Mouse (Mus musculus) neural tube, embryonic 14.5 days (tissue): ENCODE measurements at regions not wholly inside any gene's neighbourhood (a gene's known extent, or its start where the extent isn't known, plus 50 kb on each side); places are given as distances from the start of the nearest gene placed in this dataset.

ENCODE experiments used
- ATAC-seq: fragments of 200-750 bp; cut with Nextera tagmentation; 2 replicates; pipeline ENCODE4 v1.8.0; 2017; ENCODE audit warnings: low read depth, mild to moderate bottlenecking, moderate TSS enrichment, moderate library complexity
- H3K27ac ChIP-seq: fragments of 300-500 bp; sonication (generic); 2 replicates; pipeline ENCODE4 v1.5.1; 2014; ENCODE audit warnings: low read depth, mild to moderate bottlenecking, control low read depth, low read length, moderate library complexity, mixed read lengths
- H3K27me3 ChIP-seq: fragments of 300-500 bp; sonication (generic); 2 replicates; pipeline ENCODE4 v1.6.1; 2014; ENCODE audit warnings: low read length; ENCODE audit not compliant: control insufficient read depth, insufficient read depth
- H3K36me3 ChIP-seq: fragments of 300-500 bp; sonication (generic); 2 replicates; pipeline ENCODE4 v1.6.1; 2014; ENCODE audit warnings: low read length, mixed read lengths; ENCODE audit not compliant: control insufficient read depth, insufficient read depth
- H3K4me1 ChIP-seq: fragments of 300-500 bp; sonication (generic); 2 replicates; pipeline ENCODE4 v1.6.1; 2014; ENCODE audit warnings: low read length; ENCODE audit not compliant: control insufficient read depth, insufficient read depth
- H3K4me2 ChIP-seq: fragments of 300-500 bp; sonication (generic); 2 replicates; pipeline ENCODE4 v1.6.1; 2014; ENCODE audit warnings: mild to moderate bottlenecking, low read depth, low read length, control low read depth
- H3K4me3 ChIP-seq: fragments of 300-500 bp; sonication (generic); 2 replicates; pipeline ENCODE4 v1.5.1; 2014; ENCODE audit warnings: low read depth, low read length, control low read depth, mixed read lengths
- H3K9ac ChIP-seq: fragments of 300-500 bp; sonication (generic); replicated peaks from 2 replicates; pipeline ENCODE4 v1.6.1; 2014; ENCODE audit warnings: low read depth, mild to moderate bottlenecking, control low read depth, low read length, mixed read lengths
- H3K9me3 ChIP-seq: fragments of 300-500 bp; sonication (generic); 2 replicates; pipeline ENCODE4 v1.6.1; 2016; ENCODE audit warnings: low read length; ENCODE audit not compliant: control insufficient read depth
- WGBS: fragments of 180-500 bp; shearing (Covaris S2); extraction: QIAGEN DNeasy Blood & Tissue Kit; methylation state at CpG from one replicate; pipeline ENCODE4 v1.1.7; 2014; 5-methylcytosine and 5-hydroxymethylcytosine counted together

- H3K4me2 ChIP-seq, result no peak overlapping the region
- H3K9me3 ChIP-seq, result no peaks in the 10 kb centered on the region
- WGBS, result 90% methylated on average over 5 of the region's 5 CpGs
- H3K4me1 ChIP-seq, result peaks cover 5% of the 10 kb centered on the region; the same call in 1 of the 2 replicates
- ATAC-seq, result no peak
- H3K36me3 ChIP-seq, result no peaks in the 10 kb centered on the region
- no peak overlapping the region for H3K27ac ChIP-seq
- no peaks in the 10 kb centered on the region for H3K27me3 ChIP-seq
- no peak overlapping the region for H3K9ac ChIP-seq
- H3K4me3 ChIP-seq, result no peak overlapping the region
Measured at GRCm38 (mm10) chr3:147445066-147445844, 593.1 kb downstream of the Ttll7 start.

GRCm38 (mm10) chr3:147445884-147446283, 593.7 kb downstream of the Ttll7 start:
- Histone ChIP-seq H3K36me3 (no peaks in the 10 kb centered on the region), H3K4me3 (no peak overlapping the region), H3K27me3 (no peaks in the 10 kb centered on the region), H3K27ac (no peak overlapping the region), H3K9ac (no peak overlapping the region), H3K4me1 (peaks cover 5% of the 10 kb centered on the region; the same call in 1 of the 2 replicates), H3K4me2 (no peak overlapping the region), H3K9me3 (no peaks in the 10 kb centered on the region)
- ATAC-seq, result no peak
- WGBS, result 87% methylated on average over 8 of the region's 8 CpGs

- Histone ChIP-seq H3K9ac (no peak overlapping the region), H3K4me2 (no peak overlapping the region), H3K4me3 (no peak overlapping the region), H3K9me3 (no peaks in the 10 kb centered on the region), H3K27ac (no peak overlapping the region), H3K27me3 (no peaks in the 10 kb centered on the region), H3K36me3 (no peaks in the 10 kb centered on the region), H3K4me1 (no peaks in the 10 kb centered on the region)
- no peak for ATAC-seq
- WGBS, result 51% methylated on average over 4 of the region's 4 CpGs
Measured at GRCm38 (mm10) chr3:147452176-147452575, 600.0 kb downstream of the Ttll7 start.

- no peak overlapping the region for H3K27ac ChIP-seq
- no peaks in the 10 kb centered on the region for H3K9me3 ChIP-seq
- ATAC-seq, result no peak
- WGBS, result 68% methylated on average over 3 of the region's 3 CpGs
- H3K9ac ChIP-seq, result no peak overlapping the region
- H3K27me3 ChIP-seq, result no peaks in the 10 kb centered on the region
- H3K4me1 ChIP-seq, result no peaks in the 10 kb centered on the region
- no peak overlapping the region for H3K4me3 ChIP-seq
- H3K4me2 ChIP-seq, result no peak overlapping the region
- no peaks in the 10 kb centered on the region for H3K36me3 ChIP-seq
Measured at GRCm38 (mm10) chr3:147455383-147455782, 603.2 kb downstream of the Ttll7 start.

- 75% methylated on average over 4 of the region's 4 CpGs for WGBS
- H3K4me3 ChIP-seq, result no peak overlapping the region
- no peak overlapping the region for H3K4me2 ChIP-seq
- no peak for ATAC-seq
- H3K9ac ChIP-seq, result no peak overlapping the region
- H3K27me3 ChIP-seq, result no peaks in the 10 kb centered on the region
- H3K9me3 ChIP-seq, result no peaks in the 10 kb centered on the region
- H3K27ac ChIP-seq, result no peak overlapping the region
- no peaks in the 10 kb centered on the region for H3K36me3 ChIP-seq
- no peaks in the 10 kb centered on the region for H3K4me1 ChIP-seq
Measured at GRCm38 (mm10) chr3:147456294-147456693, 604.1 kb downstream of the Ttll7 start.

- no peak overlapping the region for H3K4me3 ChIP-seq
- H3K4me2 ChIP-seq, result no peak overlapping the region
- H3K9me3 ChIP-seq, result no peaks in the 10 kb centered on the region
- no peak overlapping the region for H3K27ac ChIP-seq
- no peak for ATAC-seq
- no peaks in the 10 kb centered on the region for H3K36me3 ChIP-seq
- H3K4me1 ChIP-seq, result no peaks in the 10 kb centered on the region
- 59% methylated on average over 4 of the region's 4 CpGs for WGBS
- no peak overlapping the region for H3K9ac ChIP-seq
- no peaks in the 10 kb centered on the region for H3K27me3 ChIP-seq
Measured at GRCm38 (mm10) chr3:147458115-147458514, 605.9 kb downstream of the Ttll7 start.

- H3K27me3 ChIP-seq, result no peaks in the 10 kb centered on the region
- no peak for ATAC-seq
- H3K36me3 ChIP-seq, result no peaks in the 10 kb centered on the region
- WGBS, result 85% methylated on average over 1 of the region's 1 CpGs
- H3K27ac ChIP-seq, result no peak overlapping the region
- H3K4me1 ChIP-seq, result no peaks in the 10 kb centered on the region
- H3K9me3 ChIP-seq, result no peaks in the 10 kb centered on the region
- no peak overlapping the region for H3K4me2 ChIP-seq
- H3K4me3 ChIP-seq, result no peak overlapping the region
- no peak overlapping the region for H3K9ac ChIP-seq
Measured at GRCm38 (mm10) chr3:147479890-147480289, 627.7 kb downstream of the Ttll7 start.
